Mouse (Mus musculus): ENCODE results near the gene Elf3. TPM values are rescaled to one million over a fixed set of nuclear protein-coding genes. Genes with fewer than 3 reads are reported as not detected.

The Elf3 gene
- polyA plus RNA-seq (2015; fragmentation: Nextera tagmentation; extraction: Ambion mirVana), result 3.4 and 4.2 TPM in 2 replicates

GRCm38 (mm10) chr1:135258380-135259127 is at the start of gene Elf3:
Gene Elf3, minus strand, starts transcription at chr1:135258568.
- Histone ChIP-seq H3K4me1 (peaks cover 23% of the 10 kb centered on the region), H3K27ac (peak within 1 kb of the TSS; percentile 84), H3K4me3 (peak within 1 kb of the TSS; percentile 35), H3K27me3 (no peaks in the 10 kb centered on the region), H3K9ac (peak within 1 kb of the TSS; percentile 51), H3K9me3 (no peaks in the 10 kb centered on the region), H3K36me3 (peaks cover 24% of the 10 kb centered on the region), H3K4me2 (replicated peaks) (peak within 1 kb of the TSS; percentile 69)
- peak; percentile 62; the same call in 1 of the 2 replicates for ATAC-seq (ENCODE audit: low FRiP score, low read depth)
- WGBS, result 4% methylated on average over 19 of the region's 19 CpGs

- Histone ChIP-seq H3K4me2 (replicated peaks) (no peak overlapping the region), H3K36me3 (peaks cover 17% of the 10 kb centered on the region), H3K4me1 (no peaks in the 10 kb centered on the region), H3K4me3 (no peak overlapping the region), H3K9me3 (no peaks in the 10 kb centered on the region), H3K9ac (no peak overlapping the region), H3K27me3 (no peaks in the 10 kb centered on the region), H3K27ac (no peak overlapping the region)
- 79% methylated on average over 5 of the region's 5 CpGs for WGBS
- no peak for ATAC-seq (ENCODE audit: low FRiP score, low read depth)
Measured at GRCm38 (mm10) chr1:135290908-135291307, 32.5 kb upstream of the Elf3 start.

- Histone ChIP-seq H3K27me3 (no peaks in the 10 kb centered on the region), H3K9me3 (no peaks in the 10 kb centered on the region), H3K4me3 (no peak overlapping the region), H3K9ac (no peak overlapping the region), H3K36me3 (no peaks in the 10 kb centered on the region), H3K4me2 (replicated peaks) (no peak overlapping the region), H3K4me1 (peaks cover 17% of the 10 kb centered on the region), H3K27ac (no peak overlapping the region)
- ATAC-seq (ENCODE audit: low FRiP score, low read depth), result no peak
- WGBS, result 47% methylated on average over 2 of the region's 2 CpGs
Measured at GRCm38 (mm10) chr1:135286311-135286710, 27.9 kb upstream of the Elf3 start.

GRCm38 (mm10) chr1:135283826-135284291 is 25.5 kb upstream of the Elf3 start, which contains the start of gene Rnpep:
Gene Rnpep, minus strand, starts transcription at chr1:135284084.
- peaks cover 8% of the 10 kb centered on the region for H3K36me3 ChIP-seq
- H3K4me2 ChIP-seq (replicated peaks), result peak within 1 kb of the TSS; percentile 85
- ATAC-seq (ENCODE audit: low FRiP score, low read depth), result peak; percentile 80
- H3K4me3 ChIP-seq, result peak within 1 kb of the TSS; percentile 85
- H3K27me3 ChIP-seq, result no peaks in the 10 kb centered on the region
- H3K9me3 ChIP-seq, result no peaks in the 10 kb centered on the region
- peaks cover 22% of the 10 kb centered on the region for H3K4me1 ChIP-seq
- H3K27ac ChIP-seq, result peak within 1 kb of the TSS; percentile 89
- peak within 1 kb of the TSS; percentile 95 for H3K9ac ChIP-seq
- WGBS, result under 1% methylated on average over 39 of the region's 39 CpGs

- Histone ChIP-seq H3K4me3 (peak overlapping the region; percentile 85), H3K27ac (peak overlapping the region; percentile 89), H3K4me1 (peaks cover 22% of the 10 kb centered on the region), H3K4me2 (replicated peaks) (peak overlapping the region; percentile 85), H3K36me3 (peaks cover 13% of the 10 kb centered on the region), H3K27me3 (no peaks in the 10 kb centered on the region), H3K9ac (peak overlapping the region; percentile 95), H3K9me3 (no peaks in the 10 kb centered on the region)
- under 1% methylated on average over 48 of the region's 48 CpGs for WGBS
- peak; percentile 70 for ATAC-seq (ENCODE audit: low FRiP score, low read depth)
Measured at GRCm38 (mm10) chr1:135283287-135283825, 25.0 kb upstream of the Elf3 start.

DNA sequence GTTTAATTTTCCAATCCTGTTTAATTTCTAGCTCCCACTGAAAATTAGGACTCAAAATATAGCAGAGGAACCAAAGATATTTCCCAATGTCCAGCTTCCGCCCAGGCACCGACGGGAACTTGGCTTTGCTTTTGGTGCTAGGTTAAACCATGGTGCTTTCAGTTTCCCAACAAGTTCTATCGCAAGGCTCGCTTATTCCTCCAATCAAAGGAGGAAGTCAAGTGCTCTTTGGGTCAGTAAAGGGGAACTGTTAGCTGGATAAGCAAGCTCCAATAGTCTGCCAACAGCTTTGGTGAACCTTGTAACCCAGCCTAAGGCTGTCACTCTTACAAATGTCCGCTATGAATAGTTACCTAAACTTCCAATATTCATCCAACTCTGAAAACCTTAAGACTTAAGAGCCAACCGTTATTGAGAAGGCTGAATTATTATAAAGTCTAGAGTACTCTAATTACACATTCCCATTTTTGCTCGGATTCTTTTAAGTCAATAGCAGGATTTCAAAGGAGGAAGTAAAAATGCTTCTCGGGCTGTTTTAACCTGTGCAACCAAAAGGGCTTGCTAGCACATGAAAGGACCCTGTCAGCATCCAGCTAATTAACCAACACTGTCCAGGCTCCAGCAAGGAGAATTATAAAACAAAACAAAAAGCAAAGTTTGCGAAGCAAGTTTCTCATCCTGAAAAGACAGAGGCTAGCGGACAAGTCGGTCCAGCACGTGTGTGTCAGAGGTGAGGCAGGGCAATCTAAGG is 24.3 kb upstream of the Elf3 start:
- Histone ChIP-seq H3K4me2 (replicated peaks) (peak overlapping the region; percentile 85), H3K27me3 (no peaks in the 10 kb centered on the region), H3K36me3 (peaks cover 20% of the 10 kb centered on the region), H3K4me1 (peaks cover 22% of the 10 kb centered on the region), H3K9ac (peak overlapping the region; percentile 95), H3K27ac (peak overlapping the region; percentile 89), H3K9me3 (no peaks in the 10 kb centered on the region), H3K4me3 (peak overlapping the region; percentile 85)
- no peak; the same call in 1 of the 2 replicates for ATAC-seq (ENCODE audit: low FRiP score, low read depth)
- WGBS, result 34% methylated on average over 13 of the region's 13 CpGs

DNA sequence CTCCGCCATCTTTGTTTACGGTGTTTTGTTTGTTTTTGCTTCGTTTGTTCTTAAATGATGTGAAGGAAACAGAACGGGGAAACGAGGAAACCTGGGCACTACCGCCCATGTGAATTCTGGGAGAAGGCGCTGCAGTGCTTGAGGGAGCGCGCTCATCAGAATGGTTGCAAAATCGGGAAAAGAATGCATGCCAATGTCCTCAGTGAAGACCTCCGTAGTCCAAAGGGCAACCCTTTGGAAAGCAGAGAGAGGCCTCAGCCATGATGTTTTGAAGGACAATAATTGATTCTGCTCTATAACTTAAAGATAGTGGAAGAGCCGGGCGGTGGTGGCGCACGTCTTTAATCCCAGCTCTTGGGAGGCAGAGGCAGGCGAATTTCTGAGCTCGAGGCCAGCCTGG is 23.5 kb upstream of the Elf3 start:
- 97% methylated on average over 17 of the region's 17 CpGs for WGBS

GRCm38 (mm10) chr1:135280646-135281045 is 22.3 kb upstream of the Elf3 start:
- ATAC-seq (ENCODE audit: low FRiP score, low read depth), result no peak
- Histone ChIP-seq H3K27me3 (no peaks in the 10 kb centered on the region), H3K9me3 (no peaks in the 10 kb centered on the region), H3K4me1 (peaks cover 22% of the 10 kb centered on the region), H3K4me3 (no peak overlapping the region), H3K36me3 (peaks cover 40% of the 10 kb centered on the region), H3K27ac (no peak overlapping the region), H3K9ac (no peak overlapping the region), H3K4me2 (replicated peaks) (0 out of 2 replicates have a peak overlapping the region, but pooled peaks have one; percentile 4)
- WGBS, result 71% methylated on average over 9 of the region's 9 CpGs

More for the DNA sequence above, 23.5 kb upstream of the Elf3 start:
- Histone ChIP-seq H3K36me3 (peaks cover 29% of the 10 kb centered on the region), H3K9me3 (no peaks in the 10 kb centered on the region), H3K4me1 (peaks cover 22% of the 10 kb centered on the region), H3K4me2 (replicated peaks) (no peak overlapping the region), H3K27ac (no peak overlapping the region), H3K4me3 (no peak overlapping the region), H3K27me3 (no peaks in the 10 kb centered on the region), H3K9ac (no peak overlapping the region)
- ATAC-seq (ENCODE audit: low FRiP score, low read depth), result no peak

GRCm38 (mm10) chr1:135271371-135271770 is 13.0 kb upstream of the Elf3 start:
- 84% methylated on average over 9 of the region's 9 CpGs for WGBS
- no peak overlapping the region for H3K4me3 ChIP-seq
- no peak overlapping the region for H3K4me2 ChIP-seq (replicated peaks)
- H3K36me3 ChIP-seq, result peaks cover 80% of the 10 kb centered on the region
- H3K27ac ChIP-seq, result no peak overlapping the region
- no peaks in the 10 kb centered on the region for H3K9me3 ChIP-seq
- no peak overlapping the region for H3K9ac ChIP-seq
- no peaks in the 10 kb centered on the region for H3K27me3 ChIP-seq
- H3K4me1 ChIP-seq, result no peaks in the 10 kb centered on the region
- ATAC-seq (ENCODE audit: low FRiP score, low read depth), result no peak

DNA sequence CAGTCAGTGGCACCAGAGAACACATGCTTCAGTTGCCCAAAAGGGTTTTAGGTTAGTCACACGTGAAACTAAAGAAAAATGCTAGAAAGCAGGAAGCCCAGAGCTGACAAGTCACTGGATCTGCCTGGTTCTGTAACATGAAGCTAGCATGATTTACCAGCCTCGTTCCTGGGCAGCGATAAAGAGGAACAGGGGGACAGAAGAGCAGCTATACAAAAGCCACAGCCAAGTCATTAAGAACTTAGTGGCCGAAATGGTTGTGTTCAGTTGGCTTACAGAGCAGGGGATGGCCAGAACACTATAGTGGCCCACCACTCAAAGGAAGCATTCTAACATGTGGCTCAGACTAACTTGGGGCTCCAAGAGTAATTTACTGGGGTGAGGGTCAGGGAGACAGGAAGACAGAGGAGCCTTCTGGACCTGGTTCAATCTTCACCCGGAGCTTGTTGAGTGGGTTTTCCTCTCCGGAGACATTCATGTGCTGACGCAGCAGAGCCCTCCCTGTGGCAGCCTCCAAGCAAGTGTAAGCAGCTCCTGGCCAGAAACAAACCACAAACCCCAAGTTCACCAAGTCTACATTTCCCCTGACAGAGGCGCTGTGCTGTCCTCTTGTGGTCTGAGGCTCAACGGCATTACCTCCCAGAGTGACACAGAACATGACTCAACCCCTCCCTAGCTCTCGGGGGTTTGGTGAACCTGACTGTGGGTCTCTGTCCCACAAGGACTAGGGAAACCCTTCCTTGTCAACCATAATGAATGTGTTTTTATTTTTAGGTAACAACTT is 9.5 kb upstream of the Elf3 start:
- no peak overlapping the region for H3K9ac ChIP-seq
- no peak overlapping the region for H3K4me2 ChIP-seq (replicated peaks)
- H3K27me3 ChIP-seq, result no peaks in the 10 kb centered on the region
- no peak overlapping the region for H3K4me3 ChIP-seq
- WGBS, result 81% methylated on average over 10 of the region's 10 CpGs
- no peak overlapping the region for H3K27ac ChIP-seq
- no peak for ATAC-seq (ENCODE audit: low FRiP score, low read depth)
- H3K4me1 ChIP-seq, result no peaks in the 10 kb centered on the region
- peaks cover 93% of the 10 kb centered on the region for H3K36me3 ChIP-seq
- no peaks in the 10 kb centered on the region for H3K9me3 ChIP-seq

DNA sequence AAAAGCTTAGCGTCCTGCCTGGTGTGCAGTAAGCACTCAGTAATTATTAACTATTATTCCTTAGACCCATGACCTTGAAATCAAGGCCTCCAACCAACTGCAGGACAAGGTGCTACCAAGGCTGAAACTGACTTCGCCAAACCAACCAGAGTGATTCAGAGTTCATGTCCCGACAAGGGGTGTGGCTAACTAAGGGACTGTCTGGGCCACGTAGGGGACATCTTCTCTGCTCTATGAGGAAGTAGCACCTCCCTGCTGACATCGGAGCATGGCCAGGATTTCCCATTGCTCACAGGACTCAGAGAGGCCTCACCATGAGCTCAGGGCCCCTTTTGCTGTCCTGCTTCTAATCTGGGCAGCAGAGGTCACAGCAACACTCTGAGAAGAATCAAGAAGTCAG is 7.5 kb upstream of the Elf3 start:
- 85% methylated on average over 5 of the region's 5 CpGs for WGBS
- ATAC-seq (ENCODE audit: low FRiP score, low read depth), result no peak
- H3K27ac ChIP-seq, result no peak overlapping the region
- no peaks in the 10 kb centered on the region for H3K27me3 ChIP-seq
- no peaks in the 10 kb centered on the region for H3K9me3 ChIP-seq
- H3K4me2 ChIP-seq (replicated peaks), result no peak overlapping the region
- H3K9ac ChIP-seq, result no peak overlapping the region
- H3K36me3 ChIP-seq, result peaks cover 90% of the 10 kb centered on the region
- H3K4me1 ChIP-seq, result 0 out of 2 replicates have a peak, but pooled peaks cover 4% of the 10 kb centered on the region
- H3K4me3 ChIP-seq, result no peak overlapping the region
